Mouse (Mus musculus): Measurements from ENCODE around the gene Eif4e2. TPM values are rescaled to one million over a fixed set of nuclear protein-coding genes. Genes with fewer than 3 reads are reported as not detected.
A peak's percentile ranks its signal among the peaks of the same experiment; 100 is the strongest.

Eif4e2 gene
- polyA plus RNA-seq, 1 experiment from 2014 or later = 135 TPM

GRCm38 (mm10) chr1:87217938-87218337 is 4.2 kb downstream of the Eif4e2 start:
- no peak overlapping the region for H3K9ac ChIP-seq (ENCODE audit: low read length)
- no peak overlapping the region for H3K4me3 ChIP-seq (ENCODE audit: low read depth, low read length)
- ATAC-seq (ENCODE audit: low FRiP score, low TSS enrichment) (no peak), DNase-seq (ENCODE audit: low spot score) (no peak)
- H3K27me3 ChIP-seq (ENCODE audit: control insufficient read depth, insufficient read depth, low read length) = no peaks in the 10 kb centered on the region
- H3K9me3 ChIP-seq (ENCODE audit: control insufficient read depth, low read length) = no peaks in the 10 kb centered on the region
- no peak overlapping the region for H3K4me2 ChIP-seq (replicated peaks; ENCODE audit: low read depth)
- H3K4me1 ChIP-seq (replicated peaks; ENCODE audit: control insufficient read depth, insufficient read depth) = peaks cover 10% of the 10 kb centered on the region; the same call in 1 of the 2 replicates
- TF ChIP-seq EP300 (optimal IDR thresholded peaks at IDR 0.05) (no peak), CTCF (IDR thresholded peaks at IDR 0.05; ENCODE audit: low read depth) (peak; percentile 74)
- peaks cover 14% of the 10 kb centered on the region for H3K36me3 ChIP-seq (ENCODE audit: control insufficient read depth, insufficient read depth, low read length)
- H3K27ac ChIP-seq (replicated peaks) = no peak overlapping the region
- WGBS = 38% methylated on average over 3 of the region's 3 CpGs

GRCm38 (mm10) chr1:87225739-87226138 is 12.0 kb downstream of the Eif4e2 start:
- WGBS = 95% methylated on average over 8 of the region's 8 CpGs
- ATAC-seq (ENCODE audit: low FRiP score, low TSS enrichment) (no peak), DNase-seq (ENCODE audit: low spot score) (no peak)
- H3K4me1 ChIP-seq (replicated peaks; ENCODE audit: control insufficient read depth, insufficient read depth) = no peaks in the 10 kb centered on the region
- no peaks in the 10 kb centered on the region for H3K9me3 ChIP-seq (ENCODE audit: control insufficient read depth, low read length)
- H3K4me3 ChIP-seq (ENCODE audit: low read depth, low read length) = no peak overlapping the region
- H3K36me3 ChIP-seq (ENCODE audit: control insufficient read depth, insufficient read depth, low read length) = peaks cover 59% of the 10 kb centered on the region
- no peak overlapping the region for H3K27ac ChIP-seq (replicated peaks)
- H3K9ac ChIP-seq (ENCODE audit: low read length) = no peak overlapping the region
- no peak overlapping the region for H3K4me2 ChIP-seq (replicated peaks; ENCODE audit: low read depth)
- no peaks in the 10 kb centered on the region for H3K27me3 ChIP-seq (ENCODE audit: control insufficient read depth, insufficient read depth, low read length)
- TF ChIP-seq CTCF (IDR thresholded peaks at IDR 0.05; ENCODE audit: low read depth) (no peak), EP300 (optimal IDR thresholded peaks at IDR 0.05) (no peak)

GRCm38 (mm10) chr1:87226409-87227159 is 12.9 kb downstream of the Eif4e2 start:
- Histone ChIP-seq H3K36me3 (ENCODE audit: control insufficient read depth, insufficient read depth, low read length) (peaks cover 55% of the 10 kb centered on the region), H3K27ac (replicated peaks) (no peak overlapping the region), H3K9ac (ENCODE audit: low read length) (no peak overlapping the region), H3K4me2 (replicated peaks; ENCODE audit: low read depth) (no peak overlapping the region), H3K4me3 (ENCODE audit: low read depth, low read length) (no peak overlapping the region), H3K9me3 (ENCODE audit: control insufficient read depth, low read length) (no peaks in the 10 kb centered on the region), H3K27me3 (ENCODE audit: control insufficient read depth, insufficient read depth, low read length) (no peaks in the 10 kb centered on the region), H3K4me1 (replicated peaks; ENCODE audit: control insufficient read depth, insufficient read depth) (no peaks in the 10 kb centered on the region)
- DNase-seq (ENCODE audit: low spot score) (no peak), ATAC-seq (ENCODE audit: low FRiP score, low TSS enrichment) (no peak)
- WGBS = 96% methylated on average over 1 of the region's 1 CpGs
- no peak for TF ChIP-seq CTCF (IDR thresholded peaks at IDR 0.05; ENCODE audit: low read depth)
- no peak for TF ChIP-seq EP300 (optimal IDR thresholded peaks at IDR 0.05)

- Histone ChIP-seq H3K4me2 (replicated peaks; ENCODE audit: low read depth) (no peak overlapping the region), H3K36me3 (ENCODE audit: control insufficient read depth, insufficient read depth, low read length) (peaks cover 53% of the 10 kb centered on the region), H3K27me3 (ENCODE audit: control insufficient read depth, insufficient read depth, low read length) (no peaks in the 10 kb centered on the region), H3K4me1 (replicated peaks; ENCODE audit: control insufficient read depth, insufficient read depth) (no peaks in the 10 kb centered on the region), H3K27ac (replicated peaks) (no peak overlapping the region), H3K9me3 (ENCODE audit: control insufficient read depth, low read length) (no peaks in the 10 kb centered on the region), H3K9ac (ENCODE audit: low read length) (no peak overlapping the region), H3K4me3 (ENCODE audit: low read depth, low read length) (no peak overlapping the region)
- 87% methylated on average over 3 of the region's 3 CpGs for WGBS
- DNase-seq (ENCODE audit: low spot score) = no peak
- TF ChIP-seq EP300 (optimal IDR thresholded peaks at IDR 0.05) (no peak), CTCF (IDR thresholded peaks at IDR 0.05; ENCODE audit: low read depth) (no peak)
- no peak for ATAC-seq (ENCODE audit: low FRiP score, low TSS enrichment)
These were observed 13.4 kb downstream of the Eif4e2 start for GRCm38 (mm10) chr1:87227160-87227550.

- H3K4me2 ChIP-seq (replicated peaks; ENCODE audit: low read depth) = no peak overlapping the region
- ATAC-seq (ENCODE audit: low FRiP score, low TSS enrichment) (no peak), DNase-seq (ENCODE audit: low spot score) (no peak)
- H3K36me3 ChIP-seq (ENCODE audit: control insufficient read depth, insufficient read depth, low read length) = peaks cover 37% of the 10 kb centered on the region
- no peaks in the 10 kb centered on the region for H3K27me3 ChIP-seq (ENCODE audit: control insufficient read depth, insufficient read depth, low read length)
- H3K9me3 ChIP-seq (ENCODE audit: control insufficient read depth, low read length) = no peaks in the 10 kb centered on the region
- no peak overlapping the region for H3K27ac ChIP-seq (replicated peaks)
- H3K9ac ChIP-seq (ENCODE audit: low read length) = no peak overlapping the region
- H3K4me3 ChIP-seq (ENCODE audit: low read depth, low read length) = no peak overlapping the region
- TF ChIP-seq EP300 (optimal IDR thresholded peaks at IDR 0.05) (no peak), CTCF (IDR thresholded peaks at IDR 0.05; ENCODE audit: low read depth) (no peak)
- no peaks in the 10 kb centered on the region for H3K4me1 ChIP-seq (replicated peaks; ENCODE audit: control insufficient read depth, insufficient read depth)
- 89% methylated on average over 5 of the region's 5 CpGs for WGBS
These were observed 16.9 kb downstream of the Eif4e2 start for GRCm38 (mm10) chr1:87230606-87231005.

GRCm38 (mm10) chr1:87232197-87232596 is 18.5 kb downstream of the Eif4e2 start:
- Histone ChIP-seq H3K36me3 (ENCODE audit: control insufficient read depth, insufficient read depth, low read length) (peaks cover 23% of the 10 kb centered on the region; the same call in 1 of the 2 replicates), H3K4me2 (replicated peaks; ENCODE audit: low read depth) (no peak overlapping the region), H3K4me1 (replicated peaks; ENCODE audit: control insufficient read depth, insufficient read depth) (no peaks in the 10 kb centered on the region), H3K27ac (replicated peaks) (no peak overlapping the region), H3K4me3 (ENCODE audit: low read depth, low read length) (no peak overlapping the region), H3K27me3 (ENCODE audit: control insufficient read depth, insufficient read depth, low read length) (no peaks in the 10 kb centered on the region), H3K9ac (ENCODE audit: low read length) (no peak overlapping the region), H3K9me3 (ENCODE audit: control insufficient read depth, low read length) (no peaks in the 10 kb centered on the region)
- no peak for TF ChIP-seq CTCF (IDR thresholded peaks at IDR 0.05; ENCODE audit: low read depth)
- TF ChIP-seq EP300 (optimal IDR thresholded peaks at IDR 0.05) = no peak
- WGBS = 85% methylated on average over 7 of the region's 7 CpGs
- DNase-seq (ENCODE audit: low spot score) = no peak
- ATAC-seq (ENCODE audit: low FRiP score, low TSS enrichment) = no peak

Measured in stomach, postnatal 0 days (tissue).